Mouse (Mus musculus) C2C12 (cell line): ENCODE data around the gene Gstp2. TPM values are rescaled to one million over a fixed set of nuclear protein-coding genes. Genes with fewer than 3 reads are reported as not detected.

ENCODE experiments used
- H3K27me3 ChIP-seq: one replicate; pipeline ENCODE4 v1.6.1; 2011; ENCODE audit not compliant: control insufficient read depth, insufficient read depth, insufficient read length
- H3K36me3 ChIP-seq: one replicate; pipeline ENCODE4 v1.6.1; 2011; ENCODE audit not compliant: control insufficient read depth, insufficient read depth
- H3K4me3 ChIP-seq: one replicate; pipeline ENCODE4 v1.5.1; 2011; ENCODE audit warnings: mild to moderate bottlenecking, control low read depth; ENCODE audit not compliant: poor library complexity, insufficient read depth, severe bottlenecking
- H3K79me2 ChIP-seq: one replicate; pipeline ENCODE4 v1.6.1; 2011; ENCODE audit not compliant: control insufficient read depth, insufficient read depth
- H3K79me3 ChIP-seq: one replicate; pipeline ENCODE4 v1.6.1; 2011; ENCODE audit warnings: low read depth, control low read depth
- H3ac ChIP-seq: one replicate; pipeline ENCODE3; 2011; ENCODE audit warnings: low read depth; ENCODE audit not compliant: control insufficient read depth, insufficient read length
- CEBPB ChIP-seq: IDR thresholded peaks from one replicate; pipeline ENCODE4 v1.6.1; 2011; ENCODE audit warnings: low read depth, mild to moderate bottlenecking, control low read depth, moderate library complexity
- CTCF ChIP-seq: IDR thresholded peaks from one replicate; pipeline ENCODE4 v1.5.1; 2011; ENCODE audit not compliant: control insufficient read depth, insufficient read depth, insufficient read length
- FOSL1 ChIP-seq: IDR thresholded peaks from one replicate; pipeline ENCODE4 v1.8.0; 2011; ENCODE audit warnings: mild to moderate bottlenecking, low read length; ENCODE audit not compliant: poor library complexity, insufficient read depth, severe bottlenecking
- MAX ChIP-seq: IDR thresholded peaks from one replicate; pipeline ENCODE4 v1.6.1; 2011; ENCODE audit warnings: mild to moderate bottlenecking, control low read depth
- MYOD1 ChIP-seq: IDR thresholded peaks from one replicate; pipeline ENCODE4 v1.6.1; 2011; ENCODE audit warnings: low read depth; ENCODE audit not compliant: control insufficient read depth, insufficient read length
- MYOG ChIP-seq: IDR thresholded peaks from one replicate; pipeline ENCODE4 v1.6.1; 2011; ENCODE audit not compliant: control insufficient read depth, insufficient read length; ENCODE audit errors: extremely low read depth
- USF1 ChIP-seq: IDR thresholded peaks from one replicate; pipeline ENCODE4 v1.6.1; 2011; ENCODE audit warnings: low read depth, mild to moderate bottlenecking, control low read depth, moderate library complexity
- polyA plus RNA-seq: library from polyadenylated mRNA; unstranded; fragments of >200 nt; fragmentation: generic; extraction: Trizol; gene quantifications from one replicate; pipeline ENCODE4 v1.2.1, GENCODE M21; 2012; ENCODE audit warnings: missing spikeins

Gstp2 gene
- polyA plus RNA-seq, 1 experiment = 7.2 TPM

GRCm38 (mm10) chr19:3991966-3992365 lies 53.9 kb downstream of the Gstp2 start:
- H3K79me2 ChIP-seq = no peaks in the 10 kb centered on the region
- H3K79me3 ChIP-seq = no peaks in the 10 kb centered on the region
- H3ac ChIP-seq = no peak overlapping the region
- H3K36me3 ChIP-seq = no peaks in the 10 kb centered on the region
- peaks cover 23% of the 10 kb centered on the region for H3K27me3 ChIP-seq
- H3K4me3 ChIP-seq = no peak overlapping the region
- TF ChIP-seq USF1 (no peak), FOSL1 (no peak), MYOG (no peak), MAX (no peak), CTCF (no peak), CEBPB (no peak), MYOD1 (no peak)

- no peak for TF ChIP-seq MYOD1
- TF ChIP-seq CEBPB = no peak
- no peak for TF ChIP-seq CTCF
- no peak for TF ChIP-seq MAX
- TF ChIP-seq MYOG = no peak
- no peak for TF ChIP-seq FOSL1
- no peak for TF ChIP-seq USF1
- H3K36me3 ChIP-seq = no peaks in the 10 kb centered on the region
- H3K27me3 ChIP-seq = peaks cover 23% of the 10 kb centered on the region
- H3K79me3 ChIP-seq = no peaks in the 10 kb centered on the region
- H3K4me3 ChIP-seq = no peak overlapping the region
- H3K79me2 ChIP-seq = no peaks in the 10 kb centered on the region
- H3ac ChIP-seq = no peak overlapping the region
These were observed 54.3 kb downstream of the Gstp2 start for GRCm38 (mm10) chr19:3991562-3991961.

- peaks cover 23% of the 10 kb centered on the region for H3K27me3 ChIP-seq
- no peak for TF ChIP-seq CTCF
- no peak for TF ChIP-seq CEBPB
- no peak for TF ChIP-seq MYOG
- TF ChIP-seq USF1 = no peak
- no peak for TF ChIP-seq FOSL1
- TF ChIP-seq MYOD1 = no peak
- no peak for TF ChIP-seq MAX
These were observed 55.0 kb downstream of the Gstp2 start for GRCm38 (mm10) chr19:3990804-3991203.

More at GRCm38 (mm10) chr19:3990804-3991203, 55.0 kb downstream of the Gstp2 start:
- Histone ChIP-seq H3K4me3 (no peak overlapping the region), H3K79me2 (no peaks in the 10 kb centered on the region), H3K36me3 (no peaks in the 10 kb centered on the region), H3K79me3 (no peaks in the 10 kb centered on the region), H3ac (no peak overlapping the region)

Other genes starting within 250 kb of the Gstp2 start
- 30.9 TPM for gene Chka, start 194.2 kb downstream of the Gstp2 start, polyA plus RNA-seq
- 61.1 TPM for gene Tcirg1, start 138.9 kb downstream of the Gstp2 start, polyA plus RNA-seq
- 309 TPM for gene Ndufs8, start 133.2 kb downstream of the Gstp2 start, polyA plus RNA-seq
- 6.9 TPM for gene Aldh3b1, start 116.2 kb downstream of the Gstp2 start, polyA plus RNA-seq
- gene Unc93b1, start 110.8 kb downstream of the Gstp2 start, polyA plus RNA-seq = 0.29 TPM
- gene Aldh3b3, start 87.4 kb downstream of the Gstp2 start, polyA plus RNA-seq = not detected
- gene Aldh3b2, start 73.7 kb downstream of the Gstp2 start, polyA plus RNA-seq = not detected
- 3.5 TPM for gene Acy3, start 59.5 kb downstream of the Gstp2 start, polyA plus RNA-seq
- gene Tbx10, start 53.3 kb downstream of the Gstp2 start, polyA plus RNA-seq = 0.02 TPM
- 28.1 TPM for gene Nudt8, start 45.4 kb downstream of the Gstp2 start, polyA plus RNA-seq
- gene Gm49405, start 45.4 kb downstream of the Gstp2 start, polyA plus RNA-seq = 0.28 TPM
- gene Doc2g, start 42.7 kb downstream of the Gstp2 start, polyA plus RNA-seq = 0.98 TPM
- 254 TPM for gene Ndufv1, start 33.2 kb downstream of the Gstp2 start, polyA plus RNA-seq
- gene Gstp1, start 8.0 kb downstream of the Gstp2 start, polyA plus RNA-seq = 863 TPM
- gene Gstp3, start 13.5 kb upstream of the Gstp2 start, polyA plus RNA-seq = 0.09 TPM
- gene Cabp2, start 35.6 kb upstream of the Gstp2 start, polyA plus RNA-seq = not detected
- gene Cdk2ap2, start 51.2 kb upstream of the Gstp2 start, polyA plus RNA-seq = 134 TPM
- gene Pitpnm1, start 54.0 kb upstream of the Gstp2 start, polyA plus RNA-seq = 43.1 TPM
- 208 TPM for gene Aip, start 79.8 kb upstream of the Gstp2 start, polyA plus RNA-seq
- not detected for gene Gpr152, start 93.8 kb upstream of the Gstp2 start, polyA plus RNA-seq
- 0.04 TPM for gene Cabp4, start 98.0 kb upstream of the Gstp2 start, polyA plus RNA-seq
- gene Coro1b, start 102.6 kb upstream of the Gstp2 start, polyA plus RNA-seq = 257 TPM
- gene Ptprcap, start 107.6 kb upstream of the Gstp2 start, polyA plus RNA-seq = 5.8 TPM
- gene Rps6kb2, start 117.3 kb upstream of the Gstp2 start, polyA plus RNA-seq = 19.7 TPM
- gene Carns1, start 129.5 kb upstream of the Gstp2 start, polyA plus RNA-seq = 2.1 TPM
- gene Tbc1d10c, start 145.3 kb upstream of the Gstp2 start, polyA plus RNA-seq = 0.26 TPM
- 819 TPM for gene Ppp1ca, start 146.0 kb upstream of the Gstp2 start, polyA plus RNA-seq
- gene Rad9a, start 155.6 kb upstream of the Gstp2 start, polyA plus RNA-seq = 33.3 TPM
- 24.8 TPM for gene Clcf1, start 168.2 kb upstream of the Gstp2 start, polyA plus RNA-seq
- gene AC109138.7, start 168.3 kb upstream of the Gstp2 start, polyA plus RNA-seq = 0.90 TPM
- gene Pold4, start 185.9 kb upstream of the Gstp2 start, polyA plus RNA-seq = 112 TPM
- 0.34 TPM for gene Ssh3, start 223.2 kb upstream of the Gstp2 start, polyA plus RNA-seq
- gene Ankrd13d, start 237.1 kb upstream of the Gstp2 start, polyA plus RNA-seq = 2.2 TPM